Mouse (Mus musculus) c-Kit-positive CD71-negative TER-119-negative erythroid progenitor cells, embryonic 14.5 days (primary cell): ENCODE measurements around the gene Immp1l.

Source experiments
- DNase-seq: peaks from one replicate; pipeline ENCODE4 v3.0.0-alpha.2; 2013; ENCODE audit warnings: low read depth

The Immp1l gene

DNA sequence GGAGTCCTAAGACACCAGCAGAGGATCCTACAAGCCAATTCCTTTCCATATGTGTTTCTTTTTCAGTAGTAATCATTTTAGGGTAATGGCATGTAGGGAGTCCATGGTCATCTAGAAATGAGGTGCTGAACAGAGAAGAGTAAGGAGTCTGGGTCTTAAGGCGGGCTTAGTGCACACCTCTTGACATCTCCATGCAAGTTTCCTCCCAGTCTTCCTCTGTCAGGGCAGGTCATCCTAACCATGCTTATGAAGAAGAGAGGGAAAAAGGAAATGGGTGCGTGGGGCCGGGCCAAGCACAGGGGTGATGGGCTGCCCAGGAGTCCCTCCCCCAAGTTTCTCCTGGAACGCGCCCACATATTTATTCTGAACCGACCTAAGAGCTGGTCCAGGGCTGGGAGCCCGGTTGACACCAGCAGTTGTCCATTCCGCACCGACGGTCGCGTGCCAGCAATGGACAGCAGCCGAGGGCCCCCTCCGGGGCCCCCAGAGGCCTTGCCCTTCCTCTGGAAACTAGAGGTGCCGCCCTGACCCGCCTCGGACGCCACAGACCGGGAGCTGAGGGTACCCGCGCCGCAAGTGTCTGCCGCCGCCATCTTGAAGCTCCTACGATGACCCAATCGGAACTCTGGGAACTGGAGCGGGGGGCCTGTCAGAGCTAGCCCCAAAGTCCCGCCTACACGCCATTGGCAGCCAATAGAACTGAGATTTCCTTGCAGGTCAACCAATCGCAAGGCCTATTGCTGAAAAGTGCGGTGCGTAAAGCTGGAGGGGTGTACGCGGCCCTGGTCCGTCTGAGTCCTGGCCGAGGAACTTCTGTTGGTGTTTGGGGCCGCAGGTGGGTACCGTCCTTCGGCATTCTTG lies at the start of gene Immp1l, which contains the start of gene Elp4:
TSS of gene Immp1l (plus strand) at position 743 of the 861 bp plus-strand sequence.
TSS of gene Elp4 (minus strand) at position 669 of the 861 bp plus-strand sequence.
- DNase-seq, result peak; percentile 94

DNA sequence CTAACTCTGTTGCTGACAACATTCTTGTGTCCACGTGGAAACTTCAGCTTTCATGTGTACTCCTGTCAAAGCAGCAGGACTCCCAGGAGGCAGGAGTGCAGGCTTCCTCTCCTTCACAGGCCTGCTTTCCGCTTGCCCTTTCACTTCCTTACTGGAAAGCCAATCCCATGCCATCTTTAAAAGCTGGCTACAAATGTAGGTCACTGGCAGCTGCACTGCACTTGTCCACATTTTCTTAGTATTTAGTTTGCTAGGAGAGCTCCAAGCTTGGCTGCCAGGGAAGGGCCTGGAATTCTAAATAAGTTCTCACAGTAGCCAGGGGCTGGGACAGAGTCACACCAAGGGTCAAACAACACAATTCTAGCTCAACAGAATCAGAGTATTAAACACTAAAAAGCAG lies 49.7 kb upstream of the Immp1l start:
- no peak for DNase-seq

DNA sequence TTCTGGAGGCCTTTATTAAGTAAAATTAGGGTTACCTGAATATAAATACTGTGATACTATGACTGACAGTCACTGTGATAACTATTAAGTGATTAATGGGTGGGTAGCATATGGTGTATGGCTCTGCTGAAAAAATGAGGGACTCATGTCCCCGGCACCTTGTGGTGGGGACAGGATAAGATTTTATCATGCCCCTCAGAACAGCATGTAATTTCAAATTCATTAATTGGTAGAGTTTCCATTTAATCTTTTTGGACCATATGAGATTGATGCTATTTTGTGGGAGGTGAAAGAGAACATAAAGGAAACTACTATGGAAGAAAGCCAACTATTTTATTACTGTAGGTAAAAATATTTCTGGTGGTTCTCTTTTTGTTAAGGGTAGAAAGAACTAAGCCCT lies 31.0 kb upstream of the Immp1l start:
- no peak for DNase-seq

DNA sequence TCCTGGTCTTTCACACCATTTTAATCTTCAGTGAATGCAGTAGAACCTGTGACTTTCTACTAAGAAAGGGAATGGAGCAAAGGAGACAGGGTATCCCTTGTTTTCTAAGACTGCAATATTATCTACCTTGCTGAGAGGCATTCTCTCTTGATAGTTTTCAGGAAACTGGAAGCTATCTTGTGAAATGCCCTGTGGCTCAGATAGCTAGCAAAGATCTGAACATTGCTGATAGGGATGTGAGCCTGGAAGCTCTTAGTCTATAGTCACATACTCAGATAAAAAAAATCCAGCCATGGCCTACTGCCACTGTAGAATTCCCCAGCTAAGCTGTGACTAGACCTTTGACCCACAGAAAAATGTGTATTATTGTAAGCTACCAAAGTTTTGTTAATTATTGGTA lies 13.6 kb upstream of the Immp1l start:
- DNase-seq, result no peak

- DNase-seq, result no peak
These were observed 314 bp downstream of the Immp1l start for GRCm38 (mm10) chr2:105904757-105905146.

DNA sequence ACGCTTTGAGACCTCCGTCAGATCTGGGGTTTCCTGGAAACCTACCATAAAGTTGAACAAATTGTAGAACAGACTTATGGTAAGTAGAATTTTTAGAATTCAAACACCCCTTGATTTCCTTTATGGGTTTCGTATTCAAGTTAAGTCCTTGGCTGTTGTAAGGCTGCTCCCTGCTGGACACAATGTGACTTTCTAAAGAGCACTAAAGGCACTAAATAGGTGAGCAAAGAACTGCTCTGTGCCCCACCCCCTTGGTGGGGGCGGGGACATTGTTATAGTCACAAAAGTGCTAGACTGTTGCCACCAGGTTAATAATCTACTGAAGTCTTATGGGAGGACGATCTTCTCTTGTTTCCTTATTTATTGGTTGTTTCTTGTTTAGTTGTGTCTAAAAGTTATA lies 3.9 kb downstream of the Immp1l start:
- DNase-seq, result no peak

GRCm38 (mm10) chr2:105910611-105911010 lies 6.2 kb downstream of the Immp1l start:
- DNase-seq, result no peak

DNA sequence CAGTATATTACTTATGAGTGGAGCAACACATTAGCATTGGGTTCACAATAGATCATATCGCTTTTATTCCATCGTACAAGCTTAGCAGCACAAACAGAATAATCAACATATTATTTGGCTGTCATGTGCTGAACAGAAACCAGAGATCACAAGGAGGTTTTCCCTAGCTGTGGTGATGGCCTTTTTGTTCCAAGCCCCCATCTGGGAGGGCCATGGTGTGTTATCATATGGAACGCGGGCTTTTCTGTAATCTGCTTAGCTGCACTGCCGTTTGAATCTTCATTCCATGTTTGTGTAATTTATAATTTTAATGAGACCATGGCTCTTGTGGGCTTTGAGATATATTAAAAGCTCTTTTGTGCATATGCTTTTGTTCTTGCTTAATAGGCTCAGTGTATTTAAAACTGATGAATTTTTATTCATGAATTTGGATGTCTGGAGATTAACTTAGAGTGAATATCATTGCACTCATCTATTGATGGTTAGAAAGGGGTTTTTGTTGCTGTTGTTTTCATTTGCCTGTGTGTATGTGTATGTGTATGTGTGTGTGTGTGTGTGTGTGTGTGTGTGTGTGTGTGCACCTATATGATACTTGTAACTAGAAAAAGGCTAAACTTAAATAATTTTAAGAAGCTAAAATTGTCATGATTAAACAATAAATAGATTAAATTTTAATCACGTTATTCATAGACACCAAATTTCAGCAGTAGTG lies 9.4 kb downstream of the Immp1l start:
- DNase-seq, result no peak

DNA sequence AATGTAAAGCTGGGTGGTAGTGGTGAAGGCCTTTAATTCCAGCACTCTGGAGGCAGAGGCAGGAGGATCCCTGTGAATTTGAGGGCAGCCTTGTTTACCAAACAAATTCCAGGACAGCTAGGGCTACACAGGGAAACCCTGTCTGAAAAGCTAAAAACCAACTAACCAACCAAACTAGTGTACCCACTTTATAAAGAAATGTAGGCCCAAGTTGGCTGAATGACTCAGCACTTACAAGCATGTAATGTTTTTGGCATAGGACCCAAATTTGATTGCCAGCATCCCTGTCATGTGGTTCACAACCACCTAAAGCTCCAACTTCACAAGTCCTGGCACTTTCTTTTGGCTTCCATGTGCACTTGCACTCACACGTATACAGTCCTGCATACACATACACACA lies 12.2 kb downstream of the Immp1l start:
- no peak for DNase-seq

- no peak for DNase-seq
These were observed 13.3 kb downstream of the Immp1l start for GRCm38 (mm10) chr2:105917623-105918346.

GRCm38 (mm10) chr2:105950131-105950530 lies 45.7 kb downstream of the Immp1l start:
- no peak for DNase-seq

DNA sequence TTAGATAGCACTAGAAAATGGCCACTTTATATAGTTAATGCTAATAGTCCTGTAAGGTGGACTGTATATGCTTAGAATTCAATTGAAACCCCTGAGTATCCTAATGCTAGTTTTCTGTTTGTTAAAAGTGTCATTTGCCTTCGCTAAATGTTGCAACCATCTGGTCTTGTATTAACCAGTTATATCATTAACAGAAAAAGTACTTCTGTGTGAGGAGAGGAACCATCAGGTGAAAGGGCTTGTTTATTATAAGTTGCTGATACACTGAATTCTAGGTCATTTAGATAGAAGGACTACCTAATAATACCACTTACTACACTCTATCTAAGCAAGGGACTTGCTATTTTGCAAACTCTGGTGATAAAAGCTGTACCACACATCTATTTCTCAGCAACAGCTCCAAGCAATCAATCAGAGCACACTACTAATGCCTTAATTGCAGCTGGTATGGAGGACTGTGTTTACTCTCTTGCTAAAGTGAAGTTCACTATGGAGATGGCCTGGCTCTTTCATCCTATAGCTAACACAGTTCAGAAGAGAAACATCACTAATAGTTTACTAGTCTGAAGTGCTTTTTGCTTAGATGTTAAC lies 47.0 kb downstream of the Immp1l start:
- DNase-seq, result no peak

- no peak for DNase-seq
These were observed 49.4 kb downstream of the Immp1l start for GRCm38 (mm10) chr2:105953862-105954261.

GRCm38 (mm10) chr2:105963447-105963846 lies 59.0 kb downstream of the Immp1l start:
- no peak for DNase-seq

DNA sequence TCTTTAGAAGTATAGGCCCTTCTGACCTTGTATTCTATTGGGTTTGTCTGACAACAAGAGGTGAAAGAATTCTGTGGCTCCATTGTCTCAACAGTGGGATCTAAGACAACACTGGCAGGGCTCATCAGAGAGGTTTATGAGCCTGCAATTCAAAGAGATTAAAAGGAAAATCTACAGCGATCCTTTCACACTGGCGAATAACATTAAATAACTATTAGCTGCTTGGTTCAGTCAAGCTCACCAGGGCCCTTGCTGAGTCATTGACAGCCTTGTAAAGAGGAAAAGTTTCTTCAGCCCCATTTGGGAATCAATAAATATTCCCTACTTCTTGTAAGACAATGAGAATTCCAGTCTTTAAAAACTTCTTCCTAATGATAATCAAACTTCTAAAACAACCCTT lies 69.5 kb downstream of the Immp1l start:
- no peak for DNase-seq

- no peak for DNase-seq
These were observed 73.6 kb downstream of the Immp1l start for GRCm38 (mm10) chr2:105978065-105978464.

DNA sequence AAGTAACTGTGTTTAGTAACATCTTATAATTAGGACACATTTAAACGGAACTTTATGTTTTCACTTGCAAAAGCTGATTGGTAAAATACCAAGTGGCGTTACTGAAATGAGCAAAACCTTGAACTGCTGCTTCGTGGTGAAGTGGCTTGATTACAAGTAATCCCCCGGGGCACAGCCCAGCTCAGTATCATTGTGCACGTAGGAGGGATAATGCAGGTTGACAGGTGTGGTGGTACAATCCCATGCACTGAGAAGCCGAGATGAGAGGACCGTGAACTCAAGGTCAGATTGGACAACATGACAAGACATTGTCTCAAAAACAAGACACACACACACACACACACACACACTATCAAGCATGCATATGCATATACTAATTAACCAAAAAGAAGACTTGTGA lies 80.8 kb downstream of the Immp1l start:
- DNase-seq, result no peak

- no peak for DNase-seq
These were observed 82.7 kb downstream of the Immp1l start for GRCm38 (mm10) chr2:105987131-105987530.

- no peak for DNase-seq
These were observed 83.6 kb downstream of the Immp1l start for GRCm38 (mm10) chr2:105987999-105988398.

GRCm38 (mm10) chr2:106002835-106003739 lies 98.6 kb downstream of the Immp1l start, which contains the start of gene Dnajc24:
TSS of gene Dnajc24 (minus strand) at chr2:106003549.
- peak; percentile 83 for DNase-seq

- DNase-seq, result no peak
These were observed 104.0 kb downstream of the Immp1l start for GRCm38 (mm10) chr2:106008415-106008814.
